In the genomic region with DNA sequence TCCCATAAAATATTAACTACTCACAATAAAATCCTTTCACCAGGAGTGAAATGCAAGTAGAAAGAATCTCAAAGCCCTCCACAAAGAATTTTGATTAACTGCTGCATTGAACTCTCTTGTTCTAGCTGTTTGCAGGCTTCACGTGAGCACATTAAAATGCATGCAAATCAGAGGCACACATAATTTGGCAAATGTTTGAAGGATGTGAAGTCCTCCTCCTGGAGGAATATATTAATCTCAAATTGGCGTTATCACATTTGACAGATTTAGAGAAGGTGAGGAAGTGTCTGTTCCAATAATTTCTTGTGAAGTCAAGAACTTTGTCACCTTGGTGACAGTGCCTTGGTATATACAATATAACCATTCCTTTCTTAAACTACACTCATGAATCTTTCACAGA, we compare ENCODE assay signal across 28 mouse cellular contexts.
DNase-seq lines count a peak whose midpoint lies in the region; ATAC-seq and TF ChIP-seq lines count a peak whose summit lies in the region.
"Had no signal": no experiment of that assay in that cellular context is flagged by ENCODE, and none has a peak within 500 bp of the region (broad histone marks: within the 10 kb centered on the region; RNA-seq: fewer than 3 reads in every experiment).

No protein-coding gene starts in this region.

- H3K27ac ChIP-seq in forebrain, embryonic 15.5 days (replicated peaks) = no peak overlapping the region
- no peak overlapping the region for H3K27ac ChIP-seq in forebrain, embryonic 13.5 days
- no peak overlapping the region for H3K27ac ChIP-seq in kidney, postnatal 0 days
- no peak overlapping the region for H3K27ac ChIP-seq in kidney, embryonic 16.5 days (ENCODE audit: low read length)
- H3K27ac ChIP-seq in midbrain, embryonic 16.5 days (ENCODE audit: low read length) = no peak overlapping the region
- H3K27ac ChIP-seq in midbrain, embryonic 15.5 days = no peak overlapping the region
- H3K27ac ChIP-seq: embryonic facial prominence, embryonic 10.5 days; embryonic facial prominence, embryonic 13.5 days; gastrocnemius, adult 2 months; hindbrain, embryonic 13.5 days; intestine, embryonic 15.5 days had no signal

- H3K9me3 ChIP-seq in forebrain, embryonic 15.5 days = no peaks in the 10 kb centered on the region
- H3K9me3 ChIP-seq in forebrain, embryonic 13.5 days (replicated peaks) = no peaks in the 10 kb centered on the region
- H3K9me3 ChIP-seq in kidney, postnatal 0 days (replicated peaks; ENCODE audit: low read length) = no peaks in the 10 kb centered on the region
- H3K9me3 ChIP-seq in kidney, embryonic 16.5 days (ENCODE audit: low read length) = no peaks in the 10 kb centered on the region
- H3K9me3 ChIP-seq in midbrain, embryonic 16.5 days (replicated peaks; ENCODE audit: control insufficient read depth, low read length, poor library complexity, severe bottlenecking) = no peaks in the 10 kb centered on the region
- H3K9me3 ChIP-seq in midbrain, embryonic 15.5 days = no peaks in the 10 kb centered on the region
- H3K9me3 ChIP-seq: embryonic facial prominence, embryonic 10.5 days; embryonic facial prominence, embryonic 13.5 days; G1E; hindbrain, embryonic 13.5 days; intestine, embryonic 15.5 days had no signal

- H3K4me1 ChIP-seq in forebrain, embryonic 15.5 days = peaks cover 3% of the 10 kb centered on the region; the same call in 1 of the 2 replicates
- H3K4me1 ChIP-seq in forebrain, embryonic 13.5 days = no peaks in the 10 kb centered on the region
- no peaks in the 10 kb centered on the region for H3K4me1 ChIP-seq in kidney, postnatal 0 days (replicated peaks; ENCODE audit: insufficient read depth, low read length)
- no peaks in the 10 kb centered on the region for H3K4me1 ChIP-seq in kidney, embryonic 16.5 days (ENCODE audit: insufficient read depth, low read length)
- H3K4me1 ChIP-seq in midbrain, embryonic 16.5 days (ENCODE audit: control insufficient read depth, insufficient read depth, low read length) = no peaks in the 10 kb centered on the region
- H3K4me1 ChIP-seq in midbrain, embryonic 15.5 days = 0 out of 2 replicates have a peak, but pooled peaks cover 2% of the 10 kb centered on the region
- H3K4me1 ChIP-seq: embryonic facial prominence, embryonic 10.5 days; embryonic facial prominence, embryonic 13.5 days; hindbrain, embryonic 13.5 days; intestine, embryonic 15.5 days had no signal

- H3K4me3 ChIP-seq in forebrain, embryonic 15.5 days = no peak overlapping the region
- H3K4me3 ChIP-seq in forebrain, embryonic 13.5 days = no peak overlapping the region
- H3K4me3 ChIP-seq in kidney, postnatal 0 days (replicated peaks; ENCODE audit: low read depth, low read length) = no peak overlapping the region
- no peak overlapping the region for H3K4me3 ChIP-seq in kidney, embryonic 16.5 days (ENCODE audit: low read length)
- H3K4me3 ChIP-seq in midbrain, embryonic 16.5 days (ENCODE audit: low read depth, low read length) = no peak overlapping the region
- no peak overlapping the region for H3K4me3 ChIP-seq in midbrain, embryonic 15.5 days
- H3K4me3 ChIP-seq: embryonic facial prominence, embryonic 10.5 days; embryonic facial prominence, embryonic 13.5 days; erythroblast, embryonic 14.5 days; gastrocnemius, adult 2 months; hindbrain, embryonic 13.5 days; intestine, embryonic 15.5 days had no signal

- no peaks in the 10 kb centered on the region for H3K27me3 ChIP-seq in forebrain, embryonic 15.5 days
- no peaks in the 10 kb centered on the region for H3K27me3 ChIP-seq in forebrain, embryonic 13.5 days
- no peaks in the 10 kb centered on the region for H3K27me3 ChIP-seq in kidney, postnatal 0 days (ENCODE audit: insufficient read depth, low read length)
- no peaks in the 10 kb centered on the region for H3K27me3 ChIP-seq in kidney, embryonic 16.5 days (ENCODE audit: insufficient read depth, low read length)
- H3K27me3 ChIP-seq in midbrain, embryonic 16.5 days (ENCODE audit: control insufficient read depth, insufficient read depth, low read depth, low read length) = no peaks in the 10 kb centered on the region
- H3K27me3 ChIP-seq in midbrain, embryonic 15.5 days (replicated peaks) = no peaks in the 10 kb centered on the region
- H3K27me3 ChIP-seq: CH12.LX; embryonic facial prominence, embryonic 13.5 days; hindbrain, embryonic 13.5 days; intestine, embryonic 15.5 days; Patski had no signal

- no peaks in the 10 kb centered on the region for H3K36me3 ChIP-seq in forebrain, embryonic 15.5 days
- H3K36me3 ChIP-seq in forebrain, embryonic 13.5 days (ENCODE audit: poor library complexity, severe bottlenecking) = no peaks in the 10 kb centered on the region
- H3K36me3 ChIP-seq in kidney, postnatal 0 days (ENCODE audit: insufficient read depth, low read length) = no peaks in the 10 kb centered on the region
- no peaks in the 10 kb centered on the region for H3K36me3 ChIP-seq in kidney, embryonic 16.5 days (ENCODE audit: insufficient read depth, low read length)
- no peaks in the 10 kb centered on the region for H3K36me3 ChIP-seq in midbrain, embryonic 16.5 days (ENCODE audit: control insufficient read depth, insufficient read depth, low read length)
- no peaks in the 10 kb centered on the region for H3K36me3 ChIP-seq in midbrain, embryonic 15.5 days (replicated peaks)
- H3K36me3 ChIP-seq: embryonic facial prominence, embryonic 10.5 days; embryonic facial prominence, embryonic 13.5 days; G1E; hindbrain, embryonic 13.5 days; intestine, embryonic 15.5 days had no signal

- TF ChIP-seq CTCF in kidney, postnatal 0 days (IDR thresholded peaks at IDR 0.05; ENCODE audit: low read depth) = no peak

- H3K4me2 ChIP-seq in forebrain, embryonic 15.5 days (replicated peaks) = no peak overlapping the region
- no peak overlapping the region for H3K4me2 ChIP-seq in forebrain, embryonic 13.5 days
- no peak overlapping the region for H3K4me2 ChIP-seq in kidney, postnatal 0 days (ENCODE audit: low read length)
- H3K4me2 ChIP-seq in kidney, embryonic 16.5 days (replicated peaks; ENCODE audit: low read depth, low read length) = no peak overlapping the region
- H3K4me2 ChIP-seq in midbrain, embryonic 16.5 days (ENCODE audit: low read length) = no peak overlapping the region
- no peak overlapping the region for H3K4me2 ChIP-seq in midbrain, embryonic 15.5 days
- H3K4me2 ChIP-seq: embryonic facial prominence, embryonic 13.5 days; heart, embryonic 11.5 days; hindbrain, embryonic 13.5 days; intestine, embryonic 15.5 days had no signal

- peak; percentile 57; the same call in 1 of the 2 replicates for ATAC-seq in forebrain, embryonic 15.5 days (replicated peaks)
- no peak for ATAC-seq in forebrain, embryonic 13.5 days
- no peak for ATAC-seq in kidney, postnatal 0 days (replicated peaks; ENCODE audit: low FRiP score, low read depth)
- ATAC-seq in kidney, embryonic 16.5 days (ENCODE audit: low FRiP score, low TSS enrichment) = no peak
- ATAC-seq in midbrain, embryonic 16.5 days = 0 out of 2 replicates have a peak, but pooled peaks have one; percentile 36
- no peak for ATAC-seq in midbrain, embryonic 15.5 days (replicated peaks)
- ATAC-seq: hindbrain, embryonic 16.5 days; intestine, embryonic 15.5 days; Patski had no signal

- peak; percentile 3 for DNase-seq in kidney, postnatal 0 days (ENCODE audit: low spot score)
- no peak for DNase-seq in urinary bladder, postnatal 14 days (ENCODE audit: low spot score)
- DNase-seq: adrenal gland, postnatal 10 days; adrenal gland, postnatal 36 days; B cell, adult 2 months; cerebellum, adult 11-12 months; cerebellum, adult 8-10 months; cerebellum, postnatal 10 days; cerebellum, postnatal 36 days; embryo, embryonic 11 days; gastrocnemius, adult 2 months; gastrocnemius, postnatal 14 days; heart, adult 11 months had no signal

- 37% methylated on average over 2 of the region's 2 CpGs for WGBS in forebrain, embryonic 15.5 days
- 50% methylated on average over 2 of the region's 2 CpGs for WGBS in forebrain, embryonic 13.5 days
- WGBS in kidney, postnatal 0 days = 47% methylated on average over 2 of the region's 2 CpGs
- 42% methylated on average over 2 of the region's 2 CpGs for WGBS in kidney, embryonic 16.5 days
- WGBS in midbrain, embryonic 16.5 days = 34% methylated on average over 2 of the region's 2 CpGs
- WGBS in midbrain, embryonic 15.5 days = 32% methylated on average over 2 of the region's 2 CpGs

- no peak overlapping the region for H3K9ac ChIP-seq in forebrain, embryonic 15.5 days (replicated peaks)
- no peak overlapping the region for H3K9ac ChIP-seq in forebrain, embryonic 13.5 days
- H3K9ac ChIP-seq in kidney, postnatal 0 days (ENCODE audit: low read depth, low read length) = no peak overlapping the region
- no peak overlapping the region for H3K9ac ChIP-seq in kidney, embryonic 16.5 days (replicated peaks; ENCODE audit: low read length)
- no peak overlapping the region for H3K9ac ChIP-seq in midbrain, embryonic 16.5 days (ENCODE audit: low read depth, low read length)
- H3K9ac ChIP-seq in midbrain, embryonic 15.5 days = no peak overlapping the region
- H3K9ac ChIP-seq: embryonic facial prominence, embryonic 13.5 days; hindbrain, embryonic 13.5 days; intestine, embryonic 15.5 days had no signal

Comparison
In these comparisons a context has a peak if more than half of its experiments do, and no peak if none do; other contexts are left out.
1. ATAC-seq: peak in forebrain, embryonic 15.5 days (single experiment) and midbrain, embryonic 16.5 days (single experiment); none in forebrain, embryonic 13.5 days (single experiment), kidney, postnatal 0 days (single experiment), kidney, embryonic 16.5 days (single experiment) and midbrain, embryonic 15.5 days (single experiment).